Mouse (Mus musculus): ENCODE data around the gene Tspan18.

Gene Tspan18

GRCm38 (mm10) chr2:93214192-93214591, 120.1 kb downstream of the Tspan18 start:
- DNase-seq (ENCODE audit: low spot score) = no peak

DNA sequence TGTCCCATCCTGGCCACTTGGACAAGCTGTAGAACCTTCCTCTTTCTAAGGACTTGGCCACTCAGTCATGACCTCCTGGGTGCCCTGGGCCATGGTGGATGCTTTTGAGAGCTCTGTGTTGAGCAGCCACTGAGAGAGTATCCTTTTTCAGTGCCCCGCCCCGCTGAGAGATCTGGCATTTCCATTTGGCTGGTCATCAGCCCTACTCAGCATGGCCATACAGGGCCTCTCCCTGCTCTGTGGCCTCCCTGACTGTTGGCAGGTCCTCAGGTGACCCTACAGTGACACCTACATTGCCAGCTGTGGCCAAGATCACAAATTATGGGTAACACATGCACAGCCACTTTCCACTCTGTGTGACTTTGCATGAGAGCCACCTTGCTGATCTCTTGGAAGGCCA, 121.4 kb downstream of the Tspan18 start:
- DNase-seq (ENCODE audit: low spot score) = no peak

- DNase-seq (ENCODE audit: low spot score) = no peak
These were observed 121.9 kb downstream of the Tspan18 start for GRCm38 (mm10) chr2:93212386-93212785.

DNA sequence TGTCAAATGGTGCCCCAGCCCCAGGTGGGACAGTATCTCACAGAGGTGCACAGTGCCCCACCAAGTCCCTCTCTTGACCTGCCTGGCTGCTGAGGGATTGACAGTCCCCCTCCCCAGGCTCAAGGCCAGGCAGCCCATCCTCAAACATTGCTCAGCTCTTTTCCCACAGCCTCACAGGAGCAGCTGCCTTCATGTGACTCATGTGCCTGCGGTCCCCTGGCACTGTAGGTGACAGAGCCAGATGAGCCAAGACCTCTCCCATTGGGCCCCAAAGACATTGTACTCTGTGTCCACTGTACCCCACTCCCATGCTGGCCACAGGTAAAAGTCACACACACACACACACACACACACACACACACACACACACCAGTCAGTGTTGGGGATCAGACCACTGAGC, 128.2 kb downstream of the Tspan18 start:
- no peak for DNase-seq (ENCODE audit: low spot score)

DNA sequence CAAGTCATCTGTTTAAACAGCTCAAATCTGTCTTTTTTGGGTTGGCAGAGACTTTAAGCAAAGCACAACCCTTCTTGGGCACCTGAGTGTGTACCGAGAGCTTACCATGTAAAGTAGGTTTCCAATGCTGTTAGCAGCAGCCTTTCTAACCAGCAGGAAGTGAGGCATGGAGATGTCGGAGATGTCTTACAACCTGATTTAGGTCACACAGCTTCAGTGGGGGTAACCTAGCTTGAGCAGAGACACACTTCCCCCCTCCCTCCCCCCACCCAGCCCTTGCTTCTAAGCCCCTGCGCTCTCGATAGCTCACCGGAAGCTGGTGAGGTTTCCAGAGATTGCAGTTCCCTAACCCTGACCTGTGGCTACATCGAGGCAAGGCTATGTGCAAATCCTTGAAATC, 129.7 kb downstream of the Tspan18 start:
- no peak for DNase-seq (ENCODE audit: low spot score)

GRCm38 (mm10) chr2:93203682-93204081, 130.6 kb downstream of the Tspan18 start:
- no peak for DNase-seq (ENCODE audit: low spot score)

DNA sequence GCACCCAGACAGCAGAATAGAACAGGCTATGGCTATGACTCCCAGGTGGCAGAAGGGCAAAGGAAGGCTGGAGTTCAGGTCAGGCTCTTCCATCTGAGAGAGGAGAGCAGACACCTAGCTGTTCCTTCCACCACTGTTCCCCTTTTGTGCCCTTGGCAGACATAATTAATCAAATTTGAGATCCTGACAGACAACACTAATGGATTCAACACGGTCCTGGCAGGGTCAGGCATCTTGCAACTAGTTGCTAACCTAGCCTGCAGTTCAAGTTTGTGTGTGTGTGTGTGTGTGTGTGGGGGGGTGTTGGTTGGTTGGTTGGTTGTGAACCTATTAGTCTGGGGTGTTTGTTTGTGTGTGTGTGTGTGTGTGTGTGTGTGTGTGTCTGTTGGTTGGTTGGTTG, 131.5 kb downstream of the Tspan18 start:
- DNase-seq (ENCODE audit: low spot score) = no peak

DNA sequence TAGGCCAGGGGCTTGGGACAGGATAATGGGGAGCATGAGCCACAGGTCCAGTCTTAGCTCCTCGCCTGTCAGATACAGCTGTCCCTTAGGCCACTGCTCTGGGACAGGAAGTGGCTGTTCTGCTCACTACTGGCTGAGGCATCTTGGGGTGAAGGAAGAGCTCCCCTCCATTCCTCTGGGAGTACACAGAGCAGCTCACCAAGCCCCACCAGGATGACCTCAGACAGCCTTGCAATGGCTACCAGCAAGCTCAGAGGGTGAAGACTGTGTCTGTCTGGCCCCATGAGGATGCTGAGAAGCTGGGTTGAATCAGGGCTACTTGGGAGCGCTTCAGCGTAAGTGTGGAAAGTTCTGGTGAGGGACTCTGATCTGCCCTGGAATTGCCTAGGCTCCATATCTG, 132.3 kb downstream of the Tspan18 start:
- DNase-seq (ENCODE audit: low spot score) = no peak

- no peak for DNase-seq (ENCODE audit: low spot score)
These were observed 133.5 kb downstream of the Tspan18 start for GRCm38 (mm10) chr2:93200681-93201340.

- peak; percentile 51 for DNase-seq (ENCODE audit: low spot score)
These were observed 134.8 kb downstream of the Tspan18 start for GRCm38 (mm10) chr2:93199531-93199974.

DNA sequence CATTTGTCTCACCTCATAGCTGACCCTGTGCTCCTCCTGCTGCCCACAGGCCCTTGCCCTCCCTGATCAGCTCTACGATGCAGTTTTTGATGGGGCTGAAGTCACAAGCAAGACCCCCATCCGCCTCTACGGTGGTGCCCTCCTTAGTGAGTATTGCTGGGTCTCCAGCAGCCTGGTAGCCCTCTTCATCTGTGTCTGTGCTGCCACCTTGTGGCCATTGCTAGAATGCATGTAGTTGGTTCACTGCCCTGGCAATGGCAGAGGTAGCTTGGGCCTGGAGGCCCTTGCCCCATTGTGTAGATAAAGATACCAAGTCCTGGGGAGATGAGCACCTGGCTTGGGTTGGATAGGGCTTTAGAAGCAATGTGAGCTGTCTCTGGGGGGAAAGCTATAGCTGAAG, 135.5 kb downstream of the Tspan18 start:
- DNase-seq (ENCODE audit: low spot score) = peak; percentile 77

DNA sequence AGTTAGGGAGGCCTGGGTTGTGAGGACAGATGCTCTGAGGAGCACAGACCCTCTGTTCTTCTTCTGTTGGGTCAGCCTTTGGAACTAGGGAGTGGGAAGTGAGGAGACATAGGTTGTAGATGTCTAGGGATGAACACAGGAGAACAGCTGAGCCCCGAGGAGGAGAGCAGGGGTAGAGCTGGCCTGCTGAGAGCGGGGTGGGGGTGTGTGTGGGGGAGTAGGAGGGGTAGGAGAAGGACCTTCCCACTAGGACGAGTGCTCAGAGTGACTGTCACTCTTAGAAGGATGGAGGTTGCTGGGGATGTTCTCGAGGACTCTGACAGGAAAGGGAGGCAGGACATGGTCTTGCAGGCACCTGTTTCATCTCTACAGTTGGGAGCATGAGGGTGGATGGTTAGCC, 140.5 kb downstream of the Tspan18 start:
- DNase-seq (ENCODE audit: low spot score) = no peak

DNA sequence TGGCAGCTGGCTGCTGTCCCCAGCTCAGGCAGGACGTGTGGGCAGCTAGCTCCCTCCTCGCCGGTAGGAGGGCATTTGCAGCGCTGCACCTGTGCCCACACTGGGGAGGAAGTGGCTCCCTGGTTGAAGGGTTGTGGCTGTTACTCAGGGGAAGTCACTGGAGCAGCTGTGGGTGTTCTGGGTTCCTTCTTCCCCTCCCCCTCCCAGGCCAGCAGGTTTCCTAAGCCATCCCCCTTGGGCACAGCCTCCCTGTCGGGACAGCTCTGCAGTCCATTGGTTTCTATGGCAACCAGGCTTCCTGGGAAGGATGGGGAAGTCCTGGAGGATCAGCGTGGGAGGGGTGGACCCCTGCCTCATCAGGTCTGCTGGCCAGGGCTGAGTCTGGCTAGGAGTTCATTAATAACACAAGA, 141.6 kb downstream of the Tspan18 start:
- no peak for DNase-seq (ENCODE audit: low spot score)

DNA sequence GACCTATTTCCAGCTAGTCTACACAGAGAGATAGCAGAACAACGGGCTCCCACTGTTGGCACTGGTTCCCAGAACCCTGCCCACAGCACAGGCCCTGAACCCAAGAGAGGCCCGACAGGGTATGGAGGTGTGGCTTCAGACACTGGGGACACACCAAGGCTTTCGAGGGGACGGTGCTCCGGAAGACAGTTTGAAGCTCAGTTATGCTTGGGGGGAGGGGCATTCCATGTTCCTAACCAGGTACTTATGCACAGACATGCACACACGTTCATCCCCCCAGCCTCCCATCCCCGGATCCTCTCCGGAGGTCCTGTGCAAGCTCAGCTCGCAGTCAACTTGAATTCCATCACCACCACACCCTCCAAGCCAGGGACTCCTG, 142.1 kb downstream of the Tspan18 start:
- no peak for DNase-seq (ENCODE audit: low spot score)

- DNase-seq (ENCODE audit: low spot score) = no peak
These were observed 142.7 kb downstream of the Tspan18 start for GRCm38 (mm10) chr2:93191488-93192181.

DNA sequence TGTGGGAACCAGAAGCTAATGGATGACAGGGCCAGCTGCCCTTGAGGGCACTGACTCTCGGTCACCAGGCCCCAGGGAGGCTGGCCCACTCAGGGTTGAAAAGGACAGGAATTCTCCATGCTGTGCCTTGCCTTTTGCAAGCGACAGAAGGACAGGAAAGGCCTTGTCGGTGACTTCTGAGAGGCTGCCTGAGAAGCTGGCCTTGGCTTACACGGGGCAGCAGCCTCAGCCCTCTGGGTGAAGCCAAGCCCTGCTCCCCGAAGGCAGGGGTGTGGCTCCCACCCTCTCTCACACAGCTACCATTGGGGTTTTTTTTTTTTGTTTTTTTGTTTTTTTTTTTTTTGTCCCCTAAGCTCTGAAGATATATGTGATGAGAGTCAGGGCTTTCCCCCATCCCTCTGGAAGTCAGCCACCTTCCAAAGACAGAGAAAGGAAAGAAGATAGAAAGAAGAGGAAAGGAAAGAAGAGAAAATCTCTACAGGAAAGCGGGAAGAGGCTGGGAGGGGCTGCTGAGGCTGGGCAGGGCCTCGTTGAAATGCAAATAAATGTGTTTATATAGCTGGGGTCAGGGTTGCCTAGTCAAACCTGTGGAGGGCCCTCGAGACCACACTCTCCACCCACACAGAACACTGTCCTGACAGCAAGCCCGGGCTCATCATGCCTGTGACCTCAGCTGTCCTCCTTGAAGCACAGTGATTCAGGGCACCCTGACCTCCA, 143.4 kb downstream of the Tspan18 start:
- no peak for DNase-seq (ENCODE audit: low spot score)

DNA sequence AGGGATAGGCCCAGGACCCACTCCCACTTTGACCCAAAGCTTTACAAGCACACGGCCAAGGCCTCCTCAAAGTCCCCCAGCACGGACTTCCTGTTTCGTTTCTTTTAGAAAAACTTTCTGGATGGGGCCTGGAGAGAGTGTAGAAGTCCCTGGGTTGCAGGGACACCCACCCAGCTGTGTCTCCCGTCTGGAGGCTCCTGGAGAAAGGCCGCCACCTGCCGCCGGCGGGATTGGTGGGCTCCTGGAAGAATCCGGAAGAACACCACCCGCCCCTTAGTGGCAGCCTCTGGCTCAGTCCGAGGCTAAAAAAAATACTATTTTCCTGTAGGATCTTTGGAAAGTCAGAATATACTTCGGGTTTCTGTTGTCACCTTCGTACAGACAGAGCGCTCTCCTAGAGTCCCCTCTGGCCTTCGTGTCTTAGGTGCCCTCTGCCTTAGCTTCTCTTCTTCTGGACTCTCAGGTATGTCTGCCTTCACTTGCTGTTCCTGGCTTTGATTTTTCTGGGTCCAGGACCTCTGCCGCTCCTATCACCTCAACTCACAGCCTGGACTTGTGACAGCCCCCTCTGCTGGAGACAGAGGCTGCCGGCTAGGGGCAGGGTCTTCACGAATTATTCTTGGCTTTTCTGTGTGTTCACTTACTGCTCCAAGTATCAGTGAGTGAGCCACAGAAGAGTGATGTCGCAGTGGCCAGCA, 145.4 kb downstream of the Tspan18 start:
- no peak for DNase-seq (ENCODE audit: low spot score)

GRCm38 (mm10) chr2:93188020-93188760, 146.1 kb downstream of the Tspan18 start:
- DNase-seq (ENCODE audit: low spot score) = no peak

DNA sequence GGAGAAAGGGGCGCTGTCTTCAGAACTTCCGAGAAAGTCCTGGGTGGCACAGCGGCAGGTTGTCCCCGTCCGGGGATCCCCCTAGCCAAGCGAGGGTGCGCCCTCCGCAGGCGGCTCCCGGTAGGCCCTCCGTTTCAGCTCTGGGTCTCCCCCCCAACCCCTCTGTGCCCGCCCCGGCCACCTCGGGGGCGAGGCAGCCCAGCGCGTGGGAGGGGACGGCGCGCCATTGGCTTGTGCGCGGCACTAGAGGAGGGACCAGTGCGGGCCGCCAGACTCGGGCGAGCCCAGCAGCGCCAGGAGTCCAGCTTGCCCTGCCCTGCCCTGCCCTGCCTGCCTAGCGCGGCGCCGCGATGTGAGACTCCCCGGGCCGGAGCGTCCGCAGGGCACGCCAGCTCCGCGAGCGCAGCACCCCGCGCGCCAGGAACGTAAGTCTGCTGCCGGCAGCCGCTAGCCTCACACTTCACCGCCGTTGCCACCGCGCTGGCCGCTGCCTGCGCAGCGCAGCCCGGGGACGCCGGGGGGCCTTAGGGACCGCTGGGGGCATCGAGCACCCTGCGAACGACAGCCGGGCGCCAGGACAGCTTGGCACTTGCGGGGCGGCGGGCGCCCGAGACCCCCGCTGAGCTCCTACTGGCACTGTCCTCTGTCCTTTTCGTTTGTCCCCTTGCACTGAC, 146.8 kb downstream of the Tspan18 start, which contains the start of gene Trp53i11:
TSS of gene Trp53i11 (plus strand) at position 226 of the 674 bp plus-strand sequence.
- DNase-seq (ENCODE audit: low spot score) = no peak

DNA sequence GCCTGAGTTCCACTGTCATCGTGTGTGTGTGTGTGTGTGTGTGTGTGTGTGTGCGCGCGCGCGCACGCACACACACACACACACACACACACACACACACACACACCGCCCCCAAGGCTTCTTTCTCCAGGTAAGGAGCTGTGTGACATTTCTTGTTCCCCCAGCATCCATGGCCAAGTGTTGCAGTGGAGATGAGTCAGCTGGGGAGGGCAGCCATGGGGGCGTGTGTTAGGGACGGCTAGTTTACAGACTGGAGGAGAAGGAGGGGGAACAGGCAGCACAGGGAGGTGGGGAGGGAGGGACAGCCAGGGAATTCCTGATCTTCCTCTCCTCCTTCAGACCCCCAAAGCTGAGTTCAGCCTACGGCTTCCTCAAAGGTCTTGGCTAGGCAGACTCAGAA, 151.4 kb downstream of the Tspan18 start:
- DNase-seq (ENCODE audit: low spot score) = no peak
